Mouse (Mus musculus) lung, adult 2 months (tissue): ENCODE data around the gene Myo3b.

ENCODE experiments used
- CTCF ChIP-seq: fragments of 200-500 bp; IDR thresholded peaks from 2 replicates; pipeline ENCODE4 v1.5.1; 2011; ENCODE audit warnings: mild to moderate bottlenecking, low read length, control low read depth; ENCODE audit not compliant: insufficient read depth
- POLR2A ChIP-seq: fragments of 200-500 bp; IDR thresholded peaks from 2 replicates; pipeline ENCODE4 v1.6.1; 2011; ENCODE audit warnings: low read depth, mild to moderate bottlenecking, control low read depth, low read length, borderline replicate concordance; ENCODE audit errors: extremely low read depth

GRCm38 (mm10) chr2:69994779-69995178 is 44.1 kb upstream of the Myo3b start:
- TF ChIP-seq CTCF, result no peak
- no peak for TF ChIP-seq POLR2A
